Mouse (Mus musculus) splenic B cell, adult 2 months (primary cell): ENCODE data around the gene Atg7.

Experiments
- DNase-seq: peaks from one replicate; pipeline ENCODE4 v3.0.0-alpha.2; 2011; ENCODE audit warnings: low read depth, low spot score
- H3K27me3 ChIP-seq: 2 replicates; pipeline ENCODE4 v1.6.1; 2012; ENCODE audit warnings: mild to moderate bottlenecking, low read length, moderate library complexity, mixed read lengths; ENCODE audit not compliant: control insufficient read depth, poor library complexity, insufficient read depth, severe bottlenecking
- H3K36me3 ChIP-seq: 2 replicates; pipeline ENCODE4 v1.6.1; 2012; ENCODE audit warnings: mild to moderate bottlenecking, low read length, moderate library complexity, mixed read lengths; ENCODE audit not compliant: control insufficient read depth, poor library complexity, insufficient read depth, severe bottlenecking

Atg7 gene

GRCm38 (mm10) chr6:114895191-114895590 is 252.3 kb downstream of the Atg7 start:
- H3K36me3 ChIP-seq = no peaks in the 10 kb centered on the region; the same call in 1 of the 2 replicates
- no peak for DNase-seq
- H3K27me3 ChIP-seq = no peaks in the 10 kb centered on the region

- no peaks in the 10 kb centered on the region; the same call in 1 of the 2 replicates for H3K36me3 ChIP-seq
- H3K27me3 ChIP-seq = no peaks in the 10 kb centered on the region
- DNase-seq = no peak
Observed at GRCm38 (mm10) chr6:114896281-114896680, 253.4 kb downstream of the Atg7 start.

GRCm38 (mm10) chr6:114898949-114899348 is 256.1 kb downstream of the Atg7 start:
- no peaks in the 10 kb centered on the region for H3K27me3 ChIP-seq
- no peaks in the 10 kb centered on the region; the same call in 1 of the 2 replicates for H3K36me3 ChIP-seq
- no peak for DNase-seq

GRCm38 (mm10) chr6:114899652-114900051 is 256.8 kb downstream of the Atg7 start:
- no peak for DNase-seq
- no peaks in the 10 kb centered on the region for H3K27me3 ChIP-seq

GRCm38 (mm10) chr6:114900194-114900593 is 257.3 kb downstream of the Atg7 start:
- Histone ChIP-seq H3K36me3 (no peaks in the 10 kb centered on the region; the same call in 1 of the 2 replicates), H3K27me3 (no peaks in the 10 kb centered on the region)
- no peak for DNase-seq

More at GRCm38 (mm10) chr6:114899652-114900051, 256.8 kb downstream of the Atg7 start:
- no peaks in the 10 kb centered on the region; the same call in 1 of the 2 replicates for H3K36me3 ChIP-seq

GRCm38 (mm10) chr6:114901321-114901824 is 258.5 kb downstream of the Atg7 start:
- no peak for DNase-seq
- no peaks in the 10 kb centered on the region; the same call in 1 of the 2 replicates for H3K36me3 ChIP-seq
- H3K27me3 ChIP-seq = no peaks in the 10 kb centered on the region

- no peak for DNase-seq
- no peaks in the 10 kb centered on the region; the same call in 1 of the 2 replicates for H3K36me3 ChIP-seq
- H3K27me3 ChIP-seq = no peaks in the 10 kb centered on the region
Observed at GRCm38 (mm10) chr6:114901921-114902320, 259.0 kb downstream of the Atg7 start.

- no peak for DNase-seq
- no peaks in the 10 kb centered on the region for H3K36me3 ChIP-seq
Observed at GRCm38 (mm10) chr6:114904233-114904632, 261.3 kb downstream of the Atg7 start.

GRCm38 (mm10) chr6:114904818-114905217 is 261.9 kb downstream of the Atg7 start:
- H3K36me3 ChIP-seq = no peaks in the 10 kb centered on the region
- H3K27me3 ChIP-seq = no peaks in the 10 kb centered on the region
- peak; percentile 42 for DNase-seq

More at GRCm38 (mm10) chr6:114904233-114904632, 261.3 kb downstream of the Atg7 start:
- H3K27me3 ChIP-seq = no peaks in the 10 kb centered on the region

- no peaks in the 10 kb centered on the region for H3K36me3 ChIP-seq
- H3K27me3 ChIP-seq = no peaks in the 10 kb centered on the region
- no peak for DNase-seq
Observed at GRCm38 (mm10) chr6:114905253-114906028, 262.5 kb downstream of the Atg7 start.

GRCm38 (mm10) chr6:114906209-114906608 is 263.3 kb downstream of the Atg7 start:
- no peak for DNase-seq
- Histone ChIP-seq H3K27me3 (no peaks in the 10 kb centered on the region), H3K36me3 (no peaks in the 10 kb centered on the region)

- Histone ChIP-seq H3K36me3 (no peaks in the 10 kb centered on the region), H3K27me3 (no peaks in the 10 kb centered on the region)
- DNase-seq = no peak
Observed at GRCm38 (mm10) chr6:114907459-114907858, 264.6 kb downstream of the Atg7 start.

- Histone ChIP-seq H3K27me3 (no peaks in the 10 kb centered on the region), H3K36me3 (no peaks in the 10 kb centered on the region)
- DNase-seq = no peak
Observed at GRCm38 (mm10) chr6:114909801-114910200, 266.9 kb downstream of the Atg7 start.
